Mouse (Mus musculus): ENCODE measurements around the gene Prim2. TPM values are rescaled to one million over a fixed set of nuclear protein-coding genes. Genes with fewer than 3 reads are reported as not detected.

The Prim2 gene
- polyA plus RNA-seq, 1 experiment from 2014 or later: 44.0 TPM

DNA sequence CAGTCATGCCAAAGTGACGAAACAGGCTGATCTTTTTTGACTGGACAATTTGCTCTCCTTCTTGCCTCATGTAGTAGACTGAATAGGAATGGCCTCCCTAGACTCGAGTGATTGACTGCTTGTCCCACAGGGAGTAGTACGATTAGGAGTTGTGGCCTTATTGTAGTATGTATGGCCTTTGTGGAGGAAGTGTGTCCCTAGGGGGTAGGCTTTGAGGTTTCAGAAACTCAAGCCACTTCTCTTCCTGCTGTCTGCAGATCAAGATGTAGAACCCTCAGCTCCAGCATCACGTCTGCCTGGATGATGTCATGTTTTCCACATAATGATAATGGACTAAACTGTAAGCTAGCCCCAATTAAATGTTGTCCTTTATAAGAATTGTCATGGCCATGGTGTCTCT, 222.4 kb downstream of the Prim2 start:
- Histone ChIP-seq H3K4me1 (ENCODE audit: control insufficient read depth, insufficient read depth, low read length) (no peaks in the 10 kb centered on the region), H3K27ac (ENCODE audit: low read depth, low read length) (no peak overlapping the region), H3K27me3 (ENCODE audit: control insufficient read depth, insufficient read depth, low read length) (no peaks in the 10 kb centered on the region), H3K36me3 (ENCODE audit: control insufficient read depth, insufficient read depth, low read length) (no peaks in the 10 kb centered on the region), H3K4me3 (ENCODE audit: low read length) (no peak overlapping the region), H3K9ac (ENCODE audit: low read depth, low read length) (no peak overlapping the region), H3K4me2 (replicated peaks; ENCODE audit: low read depth, low read length) (no peak overlapping the region), H3K9me3 (ENCODE audit: control insufficient read depth, low read length) (no peaks in the 10 kb centered on the region)
- no peak for ATAC-seq (ENCODE audit: low FRiP score, low TSS enrichment)
- 82% methylated on average over 4 of the region's 4 CpGs for WGBS

DNA sequence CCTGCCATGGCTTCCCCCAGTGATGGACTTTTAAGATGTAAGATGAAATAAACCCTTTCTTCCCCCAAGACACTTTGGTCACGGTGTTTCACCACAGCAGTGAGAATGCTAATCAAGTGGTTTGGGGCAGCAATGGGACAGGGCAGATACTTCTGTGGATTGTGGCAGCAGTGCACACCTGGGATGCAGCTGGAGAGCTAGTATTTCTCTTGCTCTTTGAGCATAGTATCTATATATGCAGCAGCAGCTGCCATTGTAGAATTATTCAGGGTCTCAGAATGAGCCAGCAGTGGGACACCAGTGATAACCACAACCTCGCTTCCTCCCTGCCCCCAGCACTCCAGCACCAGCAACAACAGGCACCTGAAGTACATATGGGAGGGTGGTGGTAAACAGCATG, 233.4 kb downstream of the Prim2 start:
- Histone ChIP-seq H3K27me3 (ENCODE audit: control insufficient read depth, insufficient read depth, low read length) (no peaks in the 10 kb centered on the region), H3K27ac (ENCODE audit: low read depth, low read length) (no peak overlapping the region), H3K4me3 (ENCODE audit: low read length) (no peak overlapping the region), H3K4me2 (replicated peaks; ENCODE audit: low read depth, low read length) (no peak overlapping the region), H3K9ac (ENCODE audit: low read depth, low read length) (no peak overlapping the region), H3K36me3 (ENCODE audit: control insufficient read depth, insufficient read depth, low read length) (no peaks in the 10 kb centered on the region), H3K9me3 (ENCODE audit: control insufficient read depth, low read length) (no peaks in the 10 kb centered on the region), H3K4me1 (ENCODE audit: control insufficient read depth, insufficient read depth, low read length) (no peaks in the 10 kb centered on the region)
- ATAC-seq (ENCODE audit: low FRiP score, low TSS enrichment): no peak
- WGBS: 88% methylated on average over 2 of the region's 2 CpGs

Other genes with a start within 250 kb of the Prim2 start
- gene Rab23, start 50.1 kb upstream of the Prim2 start, polyA plus RNA-seq (2014; fragmentation: Nextera tagmentation; extraction: Ambion mirVana): 13.7 and 30.7 TPM in 2 replicates
- 63.8 and 87.5 TPM in 2 replicates for gene Bag2, start 88.0 kb upstream of the Prim2 start, polyA plus RNA-seq (2014; fragmentation: Nextera tagmentation; extraction: Ambion mirVana)
- 21.0 and 38.8 TPM in 2 replicates for gene Zfp451, start 144.8 kb upstream of the Prim2 start, polyA plus RNA-seq (2014; fragmentation: Nextera tagmentation; extraction: Ambion mirVana)
- gene Bend6, start 238.0 kb upstream of the Prim2 start, polyA plus RNA-seq (2014; fragmentation: Nextera tagmentation; extraction: Ambion mirVana): 0.47 and 0.55 TPM in 2 replicates
- 26.0 and 44.3 TPM in 2 replicates for gene Dst, start 238.4 kb upstream of the Prim2 start, polyA plus RNA-seq (2014; fragmentation: Nextera tagmentation; extraction: Ambion mirVana)

Data from kidney, embryonic 14.5 days (tissue).